Mouse (Mus musculus) liver, adult 2 months (tissue): ENCODE measurements at regions not wholly inside any gene's neighbourhood (a gene's known extent, or its start where the extent isn't known, plus 50 kb on each side); places are given as distances from the start of the nearest gene placed in this dataset.
A peak's percentile ranks its signal among the peaks of the same experiment; 100 is the strongest.

Experiments
- DNase-seq: peaks from one replicate; pipeline ENCODE4 v3.0.0-alpha.2; 2011; ENCODE audit warnings: low read depth, low spot score; ENCODE audit errors: extremely low read depth
- H3K27ac ChIP-seq: fragments of 200-500 bp; replicated peaks from 2 replicates; pipeline ENCODE4 v1.5.1; 2012; ENCODE audit warnings: low read depth, mild to moderate bottlenecking, control low read depth, inconsistent platforms, low read length; ENCODE audit not compliant: insufficient read depth
- H3K27me3 ChIP-seq: fragments of 200-500 bp; 2 replicates; pipeline ENCODE4 v1.6.1; 2012; ENCODE audit warnings: mild to moderate bottlenecking, moderate library complexity, low read length, inconsistent platforms; ENCODE audit not compliant: control insufficient read depth, insufficient read depth
- H3K36me3 ChIP-seq: fragments of 200-500 bp; 2 replicates; pipeline ENCODE4 v1.6.1; 2012; ENCODE audit warnings: low read length, inconsistent platforms; ENCODE audit not compliant: control insufficient read depth, insufficient read depth
- H3K4me1 ChIP-seq: fragments of 200-500 bp; 2 replicates; pipeline ENCODE4 v1.6.1; 2011; ENCODE audit warnings: low read length; ENCODE audit not compliant: control insufficient read depth, insufficient read depth
- H3K4me3 ChIP-seq: fragments of 200-500 bp; 2 replicates; pipeline ENCODE4 v1.5.1; 2011; ENCODE audit warnings: low read depth, mild to moderate bottlenecking, control low read depth, low read length, moderate library complexity; ENCODE audit not compliant: insufficient read depth
- H3K79me2 ChIP-seq: fragments of 200-500 bp; 2 replicates; pipeline ENCODE4 v1.6.1; 2012; ENCODE audit warnings: inconsistent platforms, mild to moderate bottlenecking, low read length, moderate library complexity; ENCODE audit not compliant: control insufficient read depth, insufficient read depth
- H3K9ac ChIP-seq: fragments of 200-500 bp; 2 replicates; pipeline ENCODE4 v1.6.1; 2012; ENCODE audit warnings: low read depth, mild to moderate bottlenecking, control low read depth, inconsistent platforms, low read length
- CTCF ChIP-seq: fragments of 200-500 bp; IDR thresholded peaks from 2 replicates; pipeline ENCODE4 v1.5.1; 2011; ENCODE audit warnings: low read depth, low read length, control low read depth
- POLR2A ChIP-seq: fragments of 200-500 bp; IDR thresholded peaks from 2 replicates; pipeline ENCODE4 v1.6.1; 2011; ENCODE audit warnings: low read length, control low read depth; ENCODE audit not compliant: insufficient read depth; ENCODE audit errors: extremely low read depth
- WGBS: fragments of 180-500 bp; shearing (Covaris S2); methylation state at CpG from one replicate; pipeline ENCODE4 v1.1.7; 2018; 5-methylcytosine and 5-hydroxymethylcytosine counted together

- H3K9ac ChIP-seq = no peak overlapping the region
- no peaks in the 10 kb centered on the region; the same call in 1 of the 2 replicates for H3K4me1 ChIP-seq
- no peak for TF ChIP-seq POLR2A
- TF ChIP-seq CTCF = no peak
- no peak overlapping the region for H3K27ac ChIP-seq
- H3K79me2 ChIP-seq = no peaks in the 10 kb centered on the region
- 29% methylated on average over 10 of the region's 10 CpGs for WGBS
- peak; percentile 94 for DNase-seq
- no peak overlapping the region for H3K4me3 ChIP-seq
- no peaks in the 10 kb centered on the region for H3K36me3 ChIP-seq
- no peaks in the 10 kb centered on the region for H3K27me3 ChIP-seq
Measured at GRCm38 (mm10) chr14:98882586-98882985, 111.5 kb downstream of the Rpl36a-ps1 start.

DNA sequence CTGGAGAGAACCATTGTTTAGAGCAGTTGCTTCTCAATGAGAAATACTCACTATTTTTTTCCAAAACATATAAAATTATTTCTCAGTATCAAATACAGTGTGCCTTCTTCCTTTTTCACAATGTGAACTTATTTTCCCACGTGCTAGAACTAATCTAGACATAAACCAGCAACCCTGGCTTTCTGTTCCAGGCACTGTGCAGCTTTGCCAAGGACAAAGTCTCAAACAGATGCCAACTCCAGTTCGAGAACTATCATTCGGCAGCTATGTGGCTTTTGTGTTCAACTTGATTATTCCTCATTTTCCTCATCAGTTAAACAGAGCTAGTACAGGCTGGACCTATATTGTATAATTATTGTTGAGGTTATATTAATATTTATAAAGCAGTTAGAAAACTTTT, 116.2 kb downstream of the Rpl36a-ps1 start:
- Histone ChIP-seq H3K4me3 (no peak overlapping the region), H3K79me2 (no peaks in the 10 kb centered on the region), H3K36me3 (no peaks in the 10 kb centered on the region), H3K27me3 (no peaks in the 10 kb centered on the region), H3K4me1 (no peaks in the 10 kb centered on the region), H3K27ac (no peak overlapping the region), H3K9ac (no peak overlapping the region)
- DNase-seq = peak; percentile 75
- 18% methylated on average over 3 of the region's 3 CpGs for WGBS
- no peak for TF ChIP-seq POLR2A
- TF ChIP-seq CTCF = no peak

DNA sequence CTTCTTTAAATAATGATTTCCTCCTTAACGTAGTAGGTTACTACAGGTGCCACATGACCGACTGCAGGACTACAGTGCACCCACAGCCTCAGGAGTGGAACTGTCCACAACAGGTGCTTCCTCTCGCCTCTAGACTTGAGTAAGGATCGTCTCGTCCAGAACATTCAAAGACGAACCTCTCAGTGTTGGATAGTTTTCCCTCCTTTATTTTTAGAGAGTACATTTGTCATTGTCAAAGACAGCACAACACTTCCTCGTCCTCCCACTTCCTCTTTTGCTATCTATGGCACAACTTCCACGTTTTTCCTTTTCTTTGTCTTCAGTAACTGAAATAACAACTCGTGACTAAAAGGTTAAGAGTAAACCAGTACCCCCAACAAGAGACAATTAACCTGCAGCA, 120.7 kb downstream of the Rpl36a-ps1 start:
- Histone ChIP-seq H3K36me3 (no peaks in the 10 kb centered on the region), H3K79me2 (no peaks in the 10 kb centered on the region), H3K4me3 (no peak overlapping the region), H3K27ac (no peak overlapping the region), H3K4me1 (peaks cover 2% of the 10 kb centered on the region; the same call in 1 of the 2 replicates), H3K27me3 (no peaks in the 10 kb centered on the region), H3K9ac (no peak overlapping the region)
- 64% methylated on average over 9 of the region's 9 CpGs for WGBS
- TF ChIP-seq POLR2A (no peak), CTCF (no peak)
- DNase-seq = no peak

GRCm38 (mm10) chr14:98869888-98870287, 124.2 kb downstream of the Rpl36a-ps1 start:
- TF ChIP-seq CTCF (no peak), POLR2A (no peak)
- no peaks in the 10 kb centered on the region for H3K79me2 ChIP-seq
- WGBS = 51% methylated on average over 6 of the region's 6 CpGs

GRCm38 (mm10) chr14:98866880-98867279, 127.2 kb downstream of the Rpl36a-ps1 start:
- Histone ChIP-seq H3K4me1 (peaks cover 13% of the 10 kb centered on the region), H3K9ac (no peak overlapping the region), H3K79me2 (no peaks in the 10 kb centered on the region), H3K27ac (no peak overlapping the region), H3K36me3 (no peaks in the 10 kb centered on the region), H3K27me3 (no peaks in the 10 kb centered on the region), H3K4me3 (no peak overlapping the region)
- DNase-seq = peak; percentile 16
- no peak for TF ChIP-seq CTCF
- no peak for TF ChIP-seq POLR2A

More at GRCm38 (mm10) chr14:98869888-98870287, 124.2 kb downstream of the Rpl36a-ps1 start:
- Histone ChIP-seq H3K27ac (no peak overlapping the region), H3K27me3 (no peaks in the 10 kb centered on the region), H3K4me3 (no peak overlapping the region), H3K36me3 (no peaks in the 10 kb centered on the region), H3K4me1 (peaks cover 2% of the 10 kb centered on the region; the same call in 1 of the 2 replicates), H3K9ac (no peak overlapping the region)
- DNase-seq = peak; percentile 20

- no peak overlapping the region for H3K9ac ChIP-seq
- H3K4me1 ChIP-seq = peaks cover 11% of the 10 kb centered on the region
- WGBS = 41% methylated on average over 6 of the region's 6 CpGs
- peak overlapping the region; percentile 77 for H3K27ac ChIP-seq
- no peak for TF ChIP-seq CTCF
- TF ChIP-seq POLR2A = no peak
- no peaks in the 10 kb centered on the region for H3K27me3 ChIP-seq
- H3K36me3 ChIP-seq = no peaks in the 10 kb centered on the region
- peak; percentile 92 for DNase-seq
- peak overlapping the region; percentile 29 for H3K4me3 ChIP-seq
- no peaks in the 10 kb centered on the region for H3K79me2 ChIP-seq
Measured at GRCm38 (mm10) chr14:98864001-98864400, 130.1 kb downstream of the Rpl36a-ps1 start.
